Mouse (Mus musculus): ENCODE results near the gene Ccdc62. TPM values are rescaled to one million over a fixed set of nuclear protein-coding genes. Genes with fewer than 3 reads are reported as not detected.

Ccdc62 gene
- 4.7 TPM for polyA plus RNA-seq (2012; fragmentation: generic; extraction: Trizol)

DNA sequence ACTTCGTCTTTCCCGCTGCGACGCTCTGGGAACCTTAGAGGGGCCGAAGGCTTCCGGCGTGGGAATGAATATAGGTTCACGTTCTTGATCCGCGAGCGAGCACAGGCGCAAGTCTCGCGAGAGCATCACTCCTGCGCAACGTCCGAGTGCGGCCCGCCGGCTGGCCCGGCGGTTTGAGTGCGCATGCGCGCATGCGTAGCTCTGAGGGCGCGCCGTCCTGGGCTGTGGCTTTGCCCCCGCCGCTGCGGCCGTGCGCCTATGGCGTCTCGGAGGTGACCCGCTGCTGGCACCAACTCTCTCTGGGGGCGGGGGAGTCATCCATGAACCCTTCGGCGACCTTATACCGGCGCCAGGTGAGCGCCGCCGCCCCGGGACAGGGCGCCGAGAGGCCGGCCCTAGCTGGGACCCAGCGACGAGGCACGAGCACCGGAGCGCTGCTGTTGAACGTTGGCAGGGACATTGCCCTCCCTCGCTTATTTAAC is at the start of gene Ccdc62:
Ccdc62 (plus strand) TSS at position 172 of the 482 bp plus-strand sequence.
- Histone ChIP-seq H3K79me2 (ENCODE audit: control insufficient read depth, insufficient read depth) (no peaks in the 10 kb centered on the region), H3K36me3 (ENCODE audit: control insufficient read depth, insufficient read depth) (peaks cover 22% of the 10 kb centered on the region), H3K4me3 (peak within 1 kb of the TSS; percentile 37), H3ac (ENCODE audit: control insufficient read depth, insufficient read length) (peak within 1 kb of the TSS; percentile 80), H3K4me2 (ENCODE audit: low read depth) (peak within 1 kb of the TSS; percentile 82), H3K27me3 (ENCODE audit: control insufficient read depth, insufficient read depth, insufficient read length) (no peaks in the 10 kb centered on the region)
- peak; percentile 96 for TF ChIP-seq POLR2AphosphoS2 (IDR thresholded peaks at IDR 0.05; ENCODE audit: insufficient read length, low read depth)
- no peak for TF ChIP-seq MAX (IDR thresholded peaks at IDR 0.05; ENCODE audit: low read depth)
- TF ChIP-seq MYOD1 (IDR thresholded peaks at IDR 0.05; ENCODE audit: control insufficient read depth in 1 of 3, insufficient read length in 2 of 3, low read depth in 2 of 3): peak in 1 of 3 experiments; percentile 8
- peak; percentile 96 for TF ChIP-seq POLR2A (IDR thresholded peaks at IDR 0.05; ENCODE audit: insufficient read length, low read depth)
- no peak for TF ChIP-seq CEBPB (IDR thresholded peaks at IDR 0.05; ENCODE audit: insufficient read depth, poor library complexity, severe bottlenecking)

DNA sequence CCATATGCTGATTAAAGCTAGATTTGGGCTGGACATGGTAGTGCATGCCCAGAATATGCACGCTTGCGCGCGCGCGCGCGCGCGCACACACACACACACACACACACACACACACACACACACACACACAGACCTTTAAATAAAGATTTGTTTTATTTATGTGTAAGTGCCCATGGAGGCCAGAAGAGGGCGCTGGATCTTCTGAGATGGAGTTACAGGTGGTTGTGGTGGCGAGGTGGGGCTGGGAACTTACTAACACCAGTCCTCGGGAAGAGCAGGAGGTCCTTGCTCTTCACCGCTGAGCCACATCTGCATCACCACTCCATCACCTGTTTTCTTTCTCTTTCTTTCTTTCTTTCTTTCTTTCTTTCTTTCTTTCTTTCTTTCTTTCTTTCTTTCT is 49.7 kb upstream of the Ccdc62 start:
- Histone ChIP-seq H3K36me3 (ENCODE audit: control insufficient read depth, insufficient read depth) (no peaks in the 10 kb centered on the region), H3K27me3 (ENCODE audit: control insufficient read depth, insufficient read depth, insufficient read length) (no peaks in the 10 kb centered on the region), H3ac (ENCODE audit: control insufficient read depth, insufficient read length) (no peak overlapping the region), H3K4me3 (no peak overlapping the region), H3K4me2 (ENCODE audit: low read depth) (no peak overlapping the region), H3K79me2 (ENCODE audit: control insufficient read depth, insufficient read depth) (no peaks in the 10 kb centered on the region)
- TF ChIP-seq TCF12 (IDR thresholded peaks at IDR 0.05; ENCODE audit: insufficient read depth, poor library complexity, severe bottlenecking) (no peak), E2F4 (IDR thresholded peaks at IDR 0.05; ENCODE audit: insufficient read depth) (no peak), MAX (IDR thresholded peaks at IDR 0.05; ENCODE audit: low read depth) (no peak), MYOG (IDR thresholded peaks at IDR 0.05; ENCODE audit: control insufficient read depth in 1 of 3, insufficient read depth in 1 of 3, insufficient read length in 2 of 3, low read depth in 2 of 3) (no peak), TCF3 (IDR thresholded peaks at IDR 0.05; ENCODE audit: insufficient read length, low read depth) (no peak), REST (IDR thresholded peaks at IDR 0.05; ENCODE audit: insufficient read depth, insufficient read length) (no peak), POLR2A (IDR thresholded peaks at IDR 0.05; ENCODE audit: insufficient read length, low read depth) (no peak), POLR2AphosphoS2 (IDR thresholded peaks at IDR 0.05; ENCODE audit: insufficient read length, low read depth) (no peak), USF1 (IDR thresholded peaks at IDR 0.05; ENCODE audit: low read depth) (no peak), SRF (IDR thresholded peaks at IDR 0.05; ENCODE audit: control insufficient read depth, insufficient read length, low read depth) (no peak), MYOD1 (IDR thresholded peaks at IDR 0.05; ENCODE audit: control insufficient read depth in 1 of 3, insufficient read length in 2 of 3, low read depth in 2 of 3) (no peak)

DNA sequence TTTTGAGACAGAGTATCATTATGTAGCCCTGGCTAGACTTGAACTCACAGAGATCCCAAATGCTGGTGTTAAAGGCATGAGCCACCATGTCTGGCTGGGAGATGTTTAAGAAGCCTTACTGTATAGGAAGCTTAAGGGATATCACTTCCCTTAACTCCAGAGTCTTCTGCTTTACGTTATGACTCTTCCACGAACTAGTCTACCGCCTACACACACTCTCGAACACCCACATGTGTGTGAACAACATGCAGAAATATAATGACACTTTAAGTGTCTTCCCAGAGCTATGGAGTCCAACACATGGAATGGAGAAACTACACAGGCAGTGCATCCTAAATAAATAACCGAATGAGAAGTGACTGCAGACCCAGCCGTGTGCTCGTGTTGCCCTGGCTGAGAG is 46.6 kb upstream of the Ccdc62 start:
- no peaks in the 10 kb centered on the region for H3K27me3 ChIP-seq (ENCODE audit: control insufficient read depth, insufficient read depth, insufficient read length)
- no peak overlapping the region for H3ac ChIP-seq (ENCODE audit: control insufficient read depth, insufficient read length)
- TF ChIP-seq USF1 (IDR thresholded peaks at IDR 0.05; ENCODE audit: low read depth): no peak
- TF ChIP-seq MYOD1 (IDR thresholded peaks at IDR 0.05; ENCODE audit: control insufficient read depth in 1 of 3, insufficient read length in 2 of 3, low read depth in 2 of 3): no peak
- TF ChIP-seq POLR2AphosphoS2 (IDR thresholded peaks at IDR 0.05; ENCODE audit: insufficient read length, low read depth): no peak
- no peak for TF ChIP-seq REST (IDR thresholded peaks at IDR 0.05; ENCODE audit: insufficient read depth, insufficient read length)
- no peaks in the 10 kb centered on the region for H3K79me2 ChIP-seq (ENCODE audit: control insufficient read depth, insufficient read depth)
- no peak overlapping the region for H3K4me3 ChIP-seq
- H3K4me2 ChIP-seq (ENCODE audit: low read depth): no peak overlapping the region
- H3K36me3 ChIP-seq (ENCODE audit: control insufficient read depth, insufficient read depth): no peaks in the 10 kb centered on the region

DNA sequence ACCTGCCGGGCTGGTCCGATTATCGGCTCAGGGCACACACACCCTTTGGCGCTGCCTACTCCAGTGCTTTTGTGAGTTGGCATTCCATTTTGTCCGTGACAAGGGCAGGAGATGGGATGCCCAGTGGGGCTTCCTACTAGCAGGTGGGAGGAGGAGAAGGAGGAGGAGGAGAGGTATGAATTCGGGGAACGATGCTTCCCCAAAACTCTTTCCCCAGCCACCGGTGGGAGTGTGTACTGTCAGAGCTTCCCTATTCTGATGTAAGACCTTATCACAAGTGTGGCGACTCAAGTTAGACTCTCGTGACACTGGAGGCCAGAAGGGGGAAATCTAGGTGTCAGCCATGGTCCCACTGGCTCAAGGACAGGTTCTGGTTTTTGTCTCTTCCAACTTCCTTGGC is 46.1 kb upstream of the Ccdc62 start:
- no peaks in the 10 kb centered on the region for H3K36me3 ChIP-seq (ENCODE audit: control insufficient read depth, insufficient read depth)
- H3K4me2 ChIP-seq (ENCODE audit: low read depth): no peak overlapping the region
- no peaks in the 10 kb centered on the region for H3K79me2 ChIP-seq (ENCODE audit: control insufficient read depth, insufficient read depth)
- H3ac ChIP-seq (ENCODE audit: control insufficient read depth, insufficient read length): no peak overlapping the region
- no peak for TF ChIP-seq MYOG (IDR thresholded peaks at IDR 0.05; ENCODE audit: control insufficient read depth in 1 of 3, insufficient read depth in 1 of 3, insufficient read length in 2 of 3, low read depth in 2 of 3)
- TF ChIP-seq REST (IDR thresholded peaks at IDR 0.05; ENCODE audit: insufficient read depth, insufficient read length): no peak
- no peak for TF ChIP-seq USF1 (IDR thresholded peaks at IDR 0.05; ENCODE audit: low read depth)
- TF ChIP-seq CEBPB (IDR thresholded peaks at IDR 0.05; ENCODE audit: insufficient read depth, poor library complexity, severe bottlenecking): no peak
- no peak for TF ChIP-seq MYOD1 (IDR thresholded peaks at IDR 0.05; ENCODE audit: control insufficient read depth in 1 of 3, insufficient read length in 2 of 3, low read depth in 2 of 3)
- TF ChIP-seq SRF (IDR thresholded peaks at IDR 0.05; ENCODE audit: control insufficient read depth, insufficient read length, low read depth): no peak
- no peaks in the 10 kb centered on the region for H3K27me3 ChIP-seq (ENCODE audit: control insufficient read depth, insufficient read depth, insufficient read length)
- no peak overlapping the region for H3K4me3 ChIP-seq

DNA sequence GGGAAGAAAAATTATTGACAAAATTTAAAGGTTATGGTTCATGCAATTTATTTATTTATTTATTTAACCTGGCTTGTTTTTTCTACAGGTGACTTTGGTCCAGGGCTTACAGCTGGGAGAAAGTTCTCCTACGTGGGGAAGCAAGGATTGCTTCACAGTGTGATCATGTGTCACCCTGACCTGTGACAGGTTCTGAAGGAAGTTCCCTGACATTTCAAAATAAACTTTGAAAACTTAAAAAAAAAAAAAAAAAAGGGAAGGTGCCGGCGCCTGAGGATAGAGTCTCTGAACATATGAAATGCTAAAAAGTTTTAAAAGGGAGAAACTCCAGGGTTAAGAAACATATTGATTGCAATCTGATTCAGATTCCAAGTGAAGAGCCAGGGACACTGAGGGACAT is 44.1 kb upstream of the Ccdc62 start:
- no peaks in the 10 kb centered on the region for H3K36me3 ChIP-seq (ENCODE audit: control insufficient read depth, insufficient read depth)

More for the DNA sequence above, 44.1 kb upstream of the Ccdc62 start:
- no peak for TF ChIP-seq REST (IDR thresholded peaks at IDR 0.05; ENCODE audit: insufficient read depth, insufficient read length)
- no peak for TF ChIP-seq SRF (IDR thresholded peaks at IDR 0.05; ENCODE audit: control insufficient read depth, insufficient read length, low read depth)
- no peak for TF ChIP-seq POLR2A (IDR thresholded peaks at IDR 0.05; ENCODE audit: insufficient read length, low read depth)
- no peak for TF ChIP-seq MAX (IDR thresholded peaks at IDR 0.05; ENCODE audit: low read depth)
- no peak for TF ChIP-seq TCF12 (IDR thresholded peaks at IDR 0.05; ENCODE audit: insufficient read depth, poor library complexity, severe bottlenecking)
- no peak for TF ChIP-seq CEBPB (IDR thresholded peaks at IDR 0.05; ENCODE audit: insufficient read depth, poor library complexity, severe bottlenecking)
- no peak for TF ChIP-seq POLR2AphosphoS2 (IDR thresholded peaks at IDR 0.05; ENCODE audit: insufficient read length, low read depth)
- TF ChIP-seq MYOG (IDR thresholded peaks at IDR 0.05; ENCODE audit: control insufficient read depth in 1 of 3, insufficient read depth in 1 of 3, insufficient read length in 2 of 3, low read depth in 2 of 3): no peak
- no peak for TF ChIP-seq USF1 (IDR thresholded peaks at IDR 0.05; ENCODE audit: low read depth)
- TF ChIP-seq E2F4 (IDR thresholded peaks at IDR 0.05; ENCODE audit: insufficient read depth): no peak
- no peak for TF ChIP-seq MYOD1 (IDR thresholded peaks at IDR 0.05; ENCODE audit: control insufficient read depth in 1 of 3, insufficient read length in 2 of 3, low read depth in 2 of 3)
- no peak for TF ChIP-seq TCF3 (IDR thresholded peaks at IDR 0.05; ENCODE audit: insufficient read length, low read depth)
- Histone ChIP-seq H3K79me2 (ENCODE audit: control insufficient read depth, insufficient read depth) (no peaks in the 10 kb centered on the region), H3K27me3 (ENCODE audit: control insufficient read depth, insufficient read depth, insufficient read length) (no peaks in the 10 kb centered on the region), H3K4me2 (ENCODE audit: low read depth) (no peak overlapping the region), H3ac (ENCODE audit: control insufficient read depth, insufficient read length) (no peak overlapping the region), H3K4me3 (no peak overlapping the region)

Data from myocyte (in vitro differentiated cells).